12 mouse cellular contexts compared by ENCODE assay signal in the genomic region with DNA sequence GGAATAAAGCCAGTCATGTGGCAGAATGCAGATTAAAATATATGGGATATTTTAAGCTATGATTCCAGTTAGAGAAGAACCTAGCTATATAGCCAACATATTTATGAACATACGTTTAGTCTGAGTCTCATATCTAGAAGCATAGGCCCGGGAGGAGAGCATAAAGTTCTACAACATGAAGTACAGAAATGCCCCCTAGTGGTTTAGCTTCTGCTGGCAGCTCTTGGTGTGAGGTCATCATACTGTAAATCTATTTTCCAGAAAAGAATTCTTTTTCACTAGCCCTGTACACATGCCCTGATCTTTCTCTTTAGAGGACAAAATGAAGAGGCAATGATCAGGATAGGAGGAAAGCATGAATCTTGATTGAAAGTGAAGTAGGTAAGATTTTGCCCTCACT. TPM values are rescaled to one million over a fixed set of nuclear protein-coding genes. Genes with fewer than 3 reads are reported as not detected.
DNase-seq lines count a peak whose midpoint lies in the region; ATAC-seq and TF ChIP-seq lines count a peak whose summit lies in the region.
"Had no signal": no experiment of that assay in that cellular context is flagged by ENCODE, and none has a peak within 500 bp of the region (broad histone marks: within the 10 kb centered on the region; RNA-seq: fewer than 3 reads in every experiment).

No protein-coding gene starts in this region.

- H3K4me3 ChIP-seq in lung, adult 2 months (replicated peaks; ENCODE audit: extremely low read depth, low read depth, low read length) = no peak overlapping the region
- H3K4me3 ChIP-seq: embryonic facial prominence, embryonic 15.5 days had no signal

- H3K4me1 ChIP-seq in lung, adult 2 months (ENCODE audit: control insufficient read depth, insufficient read depth, low read length) = no peaks in the 10 kb centered on the region
- H3K4me1 ChIP-seq: embryonic facial prominence, embryonic 15.5 days had no signal

- 30% methylated on average over 2 of the region's 2 CpGs for WGBS in lung, adult 2 months

- TF ChIP-seq POLR2A in lung, adult 2 months (IDR thresholded peaks at IDR 0.05; ENCODE audit: borderline replicate concordance, extremely low read depth, low read depth, low read length) = no peak

- DNase-seq in kidney, adult 9 months = peak; percentile 16
- DNase-seq in kidney, postnatal 25 days = no peak
- DNase-seq in thymus, postnatal 25 days = peak; percentile 6
- no peak for DNase-seq in thymus, adult 18-20 months
- DNase-seq in cerebellum, postnatal 4 days (ENCODE audit: low spot score in 2 of 2) = no peak
- no peak for DNase-seq in cerebellum, adult 8-10 months
- no peak for DNase-seq in lung, adult 2 months

- peak; percentile 77 for ATAC-seq in granulocyte monocyte progenitor cell, adult 5-6 weeks (replicated peaks; ENCODE audit: poor library complexity, severe bottlenecking)

- no peak for TF ChIP-seq CTCF in lung, adult 2 months (IDR thresholded peaks at IDR 0.05; ENCODE audit: insufficient read depth, low read length)

RNA-seq across cellular contexts. Expression of a gene that starts 1.8 kb away (rescaled TPM):
- total RNA-seq in granulocyte monocyte progenitor cell, adult 5-6 weeks (2014; fragmentation: Nextera tagmentation) = not detected in 2 replicates
- total RNA-seq in granulocyte monocyte progenitor cell, adult 5-6 weeks (2017) = not detected in 2 replicates
- not detected in 2 replicates for polyA plus RNA-seq in lung, adult 2 months (2012; rRNA removed)
- polyA plus RNA-seq: embryonic facial prominence, embryonic 15.5 days; heart, embryonic 14.5 days; limb, embryonic 11.5 days; stomach, embryonic 16.5 days had no signal

RNA-seq across cellular contexts. Expression of a gene that starts 7.1 kb away (rescaled TPM):
- not detected in 2 replicates for total RNA-seq in granulocyte monocyte progenitor cell, adult 5-6 weeks (2014; fragmentation: Nextera tagmentation)
- not detected in 2 replicates for total RNA-seq in granulocyte monocyte progenitor cell, adult 5-6 weeks (2017)
- not detected in 2 replicates for polyA plus RNA-seq in lung, adult 2 months (2012; rRNA removed)
- polyA plus RNA-seq: embryonic facial prominence, embryonic 15.5 days; heart, embryonic 14.5 days; limb, embryonic 11.5 days; stomach, embryonic 16.5 days had no signal

RNA-seq across cellular contexts. Expression of a gene that starts 17.9 kb away (rescaled TPM):
- not detected in 2 replicates for total RNA-seq in granulocyte monocyte progenitor cell, adult 5-6 weeks (2014; fragmentation: Nextera tagmentation)
- total RNA-seq in granulocyte monocyte progenitor cell, adult 5-6 weeks (2017) = not detected in 2 replicates
- not detected in 2 replicates for polyA plus RNA-seq in lung, adult 2 months (2012; rRNA removed)
- polyA plus RNA-seq: embryonic facial prominence, embryonic 15.5 days; heart, embryonic 14.5 days; limb, embryonic 11.5 days; stomach, embryonic 16.5 days had no signal

RNA-seq across cellular contexts. Expression of a gene that starts 22.8 kb away (rescaled TPM):
- not detected in 2 replicates for total RNA-seq in granulocyte monocyte progenitor cell, adult 5-6 weeks (2014; fragmentation: Nextera tagmentation)
- total RNA-seq in granulocyte monocyte progenitor cell, adult 5-6 weeks (2017) = not detected in 2 replicates
- not detected in 2 replicates for polyA plus RNA-seq in lung, adult 2 months (2012; rRNA removed)
- polyA plus RNA-seq: heart, embryonic 14.5 days; limb, embryonic 11.5 days; stomach, embryonic 16.5 days had no signal

RNA-seq across cellular contexts. Expression of a gene that starts 27.4 kb away (rescaled TPM):
- total RNA-seq in granulocyte monocyte progenitor cell, adult 5-6 weeks (2014; fragmentation: Nextera tagmentation) = not detected in 2 replicates
- not detected in 2 replicates for total RNA-seq in granulocyte monocyte progenitor cell, adult 5-6 weeks (2017)
- not detected in 2 replicates for polyA plus RNA-seq in lung, adult 2 months (2012; rRNA removed)
- polyA plus RNA-seq: embryonic facial prominence, embryonic 15.5 days; heart, embryonic 14.5 days; limb, embryonic 11.5 days; stomach, embryonic 16.5 days had no signal

Comparison
In these comparisons a context has a peak if more than half of its experiments do, and no peak if none do; other contexts are left out.
1. DNase-seq: peak in kidney, adult 9 months (single experiment) and thymus, postnatal 25 days (single experiment); none in kidney, postnatal 25 days (0 of 2), thymus, adult 18-20 months (0 of 2), cerebellum, postnatal 4 days (0 of 2), cerebellum, adult 8-10 months (single experiment) and lung, adult 2 months (single experiment).